Mouse (Mus musculus) layer of hippocampus, postnatal 25 days (tissue): Measurements from ENCODE around the gene Ecel1. TPM values are rescaled to one million over a fixed set of nuclear protein-coding genes. Genes with fewer than 3 reads are reported as not detected.

Experiments
- DNase-seq, 2 experiments: peaks; one replicate each; pipeline ENCODE4 v3.0.0; 2022; ENCODE audit warnings: mixed read lengths in 2 of 2, low spot score in 1 of 2; ENCODE audit errors: extremely low spot score in 1 of 2
- total RNA-seq, 2 experiments: library from RNA; stranded (reverse); gene quantifications; 2 replicates each; pipeline ENCODE4 v1.2.3; 2021

The Ecel1 gene
- total RNA-seq, result 1 to 10 TPM; 1.4 to 3.6 TPM

DNA sequence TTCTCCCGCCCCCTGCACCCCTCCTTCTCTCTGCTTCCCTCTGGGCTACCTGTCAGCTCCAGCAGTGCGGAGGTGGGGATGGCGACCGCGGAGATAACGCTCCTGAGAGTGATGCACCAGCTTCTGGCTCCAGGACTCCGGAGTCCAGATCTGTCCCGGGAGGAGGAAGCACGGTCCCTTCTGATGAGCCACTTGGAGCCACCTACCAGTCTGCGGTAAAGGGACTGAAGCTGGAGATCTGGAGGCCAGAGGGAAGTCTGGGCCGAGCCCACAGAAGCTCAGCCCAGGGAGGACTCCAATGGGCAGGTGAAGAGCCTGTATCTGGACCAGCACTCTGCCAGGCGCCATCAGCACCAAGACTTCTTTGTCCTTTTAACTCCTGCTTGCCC, at the start of gene Ecel1:
Gene Ecel1, minus strand, starts transcription at position 323 of the 389 bp plus-strand sequence.
- DNase-seq, result no peak

DNA sequence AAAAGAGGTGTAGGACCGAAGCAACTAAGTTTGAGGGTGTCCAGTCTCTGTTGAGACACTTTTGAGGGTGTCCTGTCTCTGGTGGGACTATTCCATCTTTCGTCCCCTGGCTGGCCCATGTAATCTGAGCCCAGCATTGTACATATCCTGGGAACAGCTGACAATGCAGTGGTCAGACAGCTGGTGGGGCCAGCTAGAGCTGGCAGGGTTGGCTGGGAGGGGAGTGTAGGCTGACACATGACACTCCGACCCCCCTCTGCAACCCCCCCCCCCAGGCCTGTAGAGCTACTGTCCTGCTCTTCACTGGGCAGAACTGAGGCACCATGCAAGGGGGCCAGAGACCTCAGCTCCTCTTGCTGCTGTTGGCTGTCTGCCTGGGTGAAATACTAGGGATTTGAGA, 49.2 kb upstream of the Ecel1 start:
- DNase-seq, result no peak

DNA sequence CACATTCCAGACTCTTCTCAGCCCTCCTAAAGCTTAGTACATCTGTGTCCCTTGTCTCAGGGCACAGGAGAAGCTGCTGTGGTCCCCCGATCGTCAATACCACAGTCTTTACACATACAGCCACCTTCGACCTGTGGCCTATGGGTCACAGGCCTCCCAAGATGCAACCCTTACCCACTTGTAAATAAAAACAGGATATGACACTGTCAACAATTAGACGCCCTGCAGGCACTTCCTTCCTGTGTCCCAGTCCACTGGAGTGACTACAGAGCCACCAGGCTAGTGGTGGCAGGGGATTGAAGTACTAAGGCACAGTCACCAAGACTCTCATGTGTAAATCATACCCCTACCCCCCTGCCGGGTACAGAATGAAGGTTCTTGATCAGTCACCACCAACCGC, 48.7 kb upstream of the Ecel1 start:
- no peak for DNase-seq

DNA sequence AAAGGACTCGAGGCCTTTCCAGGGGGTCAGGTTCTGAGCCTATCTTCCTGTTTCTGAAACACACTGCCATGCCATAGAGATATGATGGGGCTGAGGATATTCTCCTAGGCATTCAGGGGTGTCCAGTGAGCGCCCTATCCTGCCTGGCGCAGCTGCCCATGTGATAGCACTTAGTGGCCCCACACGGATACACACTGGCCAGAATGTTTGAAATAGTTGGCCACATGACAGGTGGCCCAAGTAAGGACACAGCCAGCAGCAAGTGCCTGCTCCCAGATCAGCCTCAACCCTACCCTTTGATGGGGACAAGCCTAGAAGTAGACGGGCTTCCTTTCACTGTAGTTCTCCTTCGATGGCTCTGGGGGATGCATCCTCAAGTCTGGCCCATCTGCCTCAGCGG, 48.1 kb upstream of the Ecel1 start, which contains the start of gene Chrng:
Gene Chrng, plus strand, starts transcription at position 193 of the 400 bp plus-strand sequence.
- DNase-seq, result no peak

DNA sequence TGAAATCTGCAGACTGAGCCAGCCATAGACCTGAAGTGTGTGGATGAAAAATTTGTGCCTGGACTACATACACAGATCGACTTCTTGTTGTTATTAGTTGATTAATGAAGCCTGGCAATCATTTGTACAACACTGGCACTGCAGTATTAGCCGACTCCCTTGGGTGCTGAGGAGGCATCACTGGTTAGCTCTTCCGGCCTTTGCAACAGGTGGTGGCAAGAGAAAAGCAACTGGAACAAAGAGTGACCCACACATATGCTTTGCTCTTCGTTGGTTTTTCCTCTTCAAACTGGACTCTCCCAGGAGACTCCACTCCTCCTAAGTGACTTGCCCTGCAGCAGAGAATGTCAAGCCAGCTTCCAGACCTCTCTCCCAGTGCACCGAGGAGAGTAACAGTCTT, 47.5 kb upstream of the Ecel1 start:
- DNase-seq, result no peak

DNA sequence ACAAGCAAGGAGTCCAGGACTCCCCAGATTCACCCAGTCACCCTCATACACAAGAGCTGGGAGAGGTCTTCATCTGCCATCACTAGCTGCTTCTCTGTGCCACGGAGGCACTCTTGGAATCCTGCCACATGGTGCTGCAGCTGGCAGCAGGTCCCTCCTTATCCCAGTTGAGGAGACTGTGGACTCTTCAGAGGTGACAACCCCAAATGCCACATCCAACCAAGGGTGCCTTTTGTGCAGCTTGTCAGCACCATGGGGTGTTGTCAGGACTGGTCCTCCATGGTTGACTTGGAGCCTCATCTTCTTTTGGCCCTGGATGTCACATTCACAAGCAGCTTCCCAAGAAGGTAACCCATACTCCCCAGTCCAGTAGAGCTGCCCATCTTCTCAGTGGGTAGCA, 45.5 kb upstream of the Ecel1 start:
- no peak for DNase-seq

DNA sequence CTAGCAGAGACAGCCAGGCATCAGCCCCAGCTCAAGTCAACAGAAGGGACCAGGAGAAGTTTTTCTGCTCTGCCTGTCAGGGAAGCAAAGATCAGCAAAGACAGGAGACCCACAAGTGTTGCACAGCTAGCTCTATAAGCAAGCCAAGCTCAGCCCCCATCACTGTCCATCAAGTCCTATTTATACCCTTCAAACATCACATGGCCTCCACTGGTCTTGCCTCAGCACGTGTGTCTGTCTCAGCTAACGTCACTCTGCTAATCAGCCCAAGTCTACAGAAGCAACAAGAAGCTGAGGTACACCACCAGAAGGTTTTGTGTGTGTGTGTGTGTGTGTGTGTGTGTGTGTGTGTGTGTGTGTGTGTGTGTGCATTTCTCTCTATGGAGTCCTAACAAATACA, 44.5 kb upstream of the Ecel1 start:
- DNase-seq, result no peak

DNA sequence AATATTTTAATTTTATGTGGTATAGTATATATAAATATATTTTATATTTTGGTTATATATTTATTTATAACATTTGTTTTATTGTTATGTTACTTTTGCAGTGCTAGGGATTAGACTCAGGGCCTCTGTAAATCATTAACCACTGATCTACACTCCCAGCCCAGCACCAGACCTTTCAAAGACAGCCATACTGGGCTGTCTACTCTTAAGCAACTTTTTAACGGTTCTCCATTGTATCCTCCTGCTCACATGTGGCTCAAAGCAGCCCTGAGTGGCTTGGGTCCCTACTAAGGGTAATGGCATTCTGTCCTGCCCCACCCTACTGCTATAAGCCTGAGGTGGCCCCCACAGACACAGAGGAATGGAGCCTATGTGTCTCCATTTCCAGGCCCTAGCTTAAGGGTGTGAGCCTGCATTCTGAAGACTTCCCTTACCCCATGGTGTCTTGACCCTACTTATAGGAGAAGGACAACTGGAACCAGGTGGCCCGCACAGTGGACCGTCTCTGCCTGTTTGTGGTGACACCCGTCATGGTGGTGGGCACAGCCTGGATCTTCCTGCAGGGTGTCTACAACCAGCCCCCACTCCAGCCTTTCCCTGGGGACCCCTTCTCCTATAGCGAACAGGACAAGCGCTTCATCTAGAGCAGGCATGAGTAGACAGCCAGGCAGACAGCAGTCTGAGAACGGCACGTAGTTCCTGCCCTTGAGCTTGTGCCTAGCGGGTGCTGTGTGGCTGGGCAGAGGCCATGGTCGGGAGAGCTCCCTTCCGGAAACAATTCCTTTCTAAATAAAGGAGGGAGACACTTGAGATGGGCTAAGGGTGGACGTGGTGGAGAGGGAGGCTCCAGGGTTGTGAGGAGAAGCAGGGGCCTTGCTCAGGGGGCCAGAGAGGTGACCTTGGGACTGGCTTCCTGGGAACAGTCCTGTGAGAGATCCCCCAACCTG, 42.1 kb upstream of the Ecel1 start:
- DNase-seq, result no peak

DNA sequence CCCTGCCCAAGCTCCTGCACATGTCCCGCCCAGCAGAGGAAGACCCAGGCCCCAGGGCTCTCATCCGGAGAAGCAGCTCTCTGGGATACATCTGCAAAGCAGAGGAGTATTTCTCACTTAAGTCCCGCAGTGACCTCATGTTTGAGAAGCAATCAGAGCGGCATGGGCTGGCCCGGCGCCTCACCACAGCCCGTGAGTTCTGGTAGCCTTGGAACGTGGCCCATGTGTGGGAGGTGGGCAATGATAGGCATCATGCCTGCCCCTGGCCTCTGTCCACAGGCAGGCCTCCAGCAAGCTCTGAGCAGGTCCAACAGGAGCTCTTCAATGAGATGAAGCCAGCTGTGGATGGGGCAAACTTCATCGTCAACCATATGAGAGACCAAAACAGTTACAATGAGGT, 41.0 kb upstream of the Ecel1 start:
- DNase-seq, result no peak

DNA sequence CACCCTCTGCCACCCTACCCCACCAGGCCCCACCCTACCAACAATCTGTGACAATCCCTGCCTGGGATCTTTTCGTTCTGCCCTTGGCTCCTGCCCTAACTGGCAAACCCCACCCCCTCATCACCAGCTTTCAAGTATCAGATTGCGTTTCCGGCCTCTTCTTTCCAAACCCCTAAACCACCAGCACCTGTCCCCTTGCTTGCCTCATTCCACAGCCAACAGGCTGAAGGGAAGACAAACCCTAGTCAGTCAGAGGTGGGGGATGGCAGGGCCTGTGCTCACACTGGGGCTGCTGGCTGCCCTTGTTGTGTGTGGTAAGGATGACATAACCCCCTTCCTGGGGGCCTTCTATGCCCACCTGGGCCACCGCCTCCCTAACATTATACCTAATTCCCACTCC, 34.1 kb upstream of the Ecel1 start, which contains the start of gene Chrnd:
Gene Chrnd, plus strand, starts transcription at position 179 of the 400 bp plus-strand sequence.
- DNase-seq, result no peak

DNA sequence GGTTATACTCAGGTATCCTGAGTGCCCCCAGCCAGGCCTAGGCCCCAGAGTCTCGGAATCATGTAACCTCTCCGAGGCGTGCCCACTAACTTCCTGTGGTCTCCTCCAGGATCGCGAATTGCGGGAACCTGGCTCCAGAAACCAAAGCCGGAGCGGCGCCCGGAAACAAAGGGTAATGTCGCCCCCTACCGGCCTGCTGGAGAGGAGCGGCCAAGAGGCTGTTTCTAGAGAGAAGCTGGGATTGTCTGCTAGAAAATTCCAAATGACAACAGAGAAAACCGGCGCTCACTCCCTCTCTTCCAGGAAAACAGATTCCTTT, 30.7 kb upstream of the Ecel1 start:
- DNase-seq, result peak; percentile 63 to 88

DNA sequence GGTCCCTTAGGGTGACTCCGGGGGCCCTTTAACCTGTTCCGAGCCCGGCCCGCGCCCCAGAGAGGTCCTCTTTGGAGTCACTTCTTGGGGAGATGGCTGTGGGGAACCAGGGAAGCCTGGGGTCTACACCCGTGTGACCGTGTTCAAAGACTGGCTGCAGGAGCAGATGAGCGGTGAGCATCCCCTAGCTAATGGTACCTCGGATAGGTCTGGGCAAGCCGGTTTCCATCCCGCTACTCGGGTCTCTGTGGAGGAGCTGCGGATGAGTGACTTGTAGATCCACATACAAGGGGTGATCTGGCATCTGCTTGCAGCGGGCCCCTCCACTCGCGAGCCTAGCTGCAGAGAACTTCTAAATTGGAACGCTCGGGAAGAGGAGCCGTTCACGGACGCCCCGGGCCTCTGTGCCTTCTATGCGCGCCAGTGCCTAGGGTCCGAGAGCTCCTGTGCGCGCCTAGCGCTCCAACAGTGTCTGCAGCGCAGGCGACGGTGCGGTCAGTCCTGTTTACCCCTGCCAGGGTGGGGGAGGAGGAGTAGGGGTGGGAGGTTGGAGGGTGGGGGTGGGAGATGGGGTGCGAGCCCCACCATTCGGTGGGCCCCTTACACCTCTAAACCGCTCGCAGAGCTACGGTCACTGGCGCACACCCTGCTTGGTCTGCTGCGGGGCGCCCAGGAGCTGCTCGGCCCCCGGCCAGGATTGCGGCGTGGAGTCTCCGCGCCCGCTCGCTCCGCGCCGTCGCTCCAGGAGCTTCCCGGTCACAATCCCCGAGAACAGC, 30.1 kb upstream of the Ecel1 start:
- DNase-seq, result no peak

DNA sequence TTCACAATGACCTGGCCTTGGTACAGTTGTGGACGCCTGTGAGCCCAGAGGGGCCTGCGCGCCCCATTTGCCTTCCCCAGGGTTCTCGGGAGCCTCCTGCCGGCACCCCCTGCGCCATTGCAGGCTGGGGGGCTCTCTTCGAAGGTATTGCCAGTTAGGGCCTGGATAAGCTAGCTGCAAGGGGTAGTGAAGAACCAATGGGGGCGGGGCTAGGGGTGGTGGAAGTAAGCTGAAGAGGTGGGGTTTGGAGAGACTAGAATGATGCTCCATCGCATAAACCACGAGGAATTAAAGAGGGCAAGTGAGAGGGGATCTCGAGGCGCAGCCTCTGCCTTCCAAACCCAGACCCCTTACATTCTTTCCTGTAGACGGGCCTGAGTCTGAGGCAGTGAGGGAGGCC, 29.2 kb upstream of the Ecel1 start:
- DNase-seq, result no peak

DNA sequence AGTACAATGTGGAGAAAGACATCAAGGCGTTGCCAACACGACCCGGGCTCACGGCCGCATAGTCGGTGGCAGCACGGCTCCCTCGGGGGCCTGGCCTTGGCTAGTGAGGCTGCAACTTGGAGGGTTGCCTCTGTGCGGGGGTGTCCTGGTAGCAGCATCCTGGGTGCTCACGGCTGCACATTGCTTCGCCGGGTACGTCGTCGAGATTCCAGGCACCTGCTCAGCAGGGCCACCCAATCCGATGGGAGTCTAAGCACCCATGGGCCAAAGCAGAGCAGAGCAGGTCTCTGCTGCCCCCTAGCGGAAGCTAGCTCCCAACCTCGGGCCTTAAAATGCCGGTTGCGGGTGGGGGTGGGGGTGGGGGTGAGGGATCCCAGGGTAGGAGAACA, 28.4 kb upstream of the Ecel1 start:
- DNase-seq, result peak; percentile 72 to 88

DNA sequence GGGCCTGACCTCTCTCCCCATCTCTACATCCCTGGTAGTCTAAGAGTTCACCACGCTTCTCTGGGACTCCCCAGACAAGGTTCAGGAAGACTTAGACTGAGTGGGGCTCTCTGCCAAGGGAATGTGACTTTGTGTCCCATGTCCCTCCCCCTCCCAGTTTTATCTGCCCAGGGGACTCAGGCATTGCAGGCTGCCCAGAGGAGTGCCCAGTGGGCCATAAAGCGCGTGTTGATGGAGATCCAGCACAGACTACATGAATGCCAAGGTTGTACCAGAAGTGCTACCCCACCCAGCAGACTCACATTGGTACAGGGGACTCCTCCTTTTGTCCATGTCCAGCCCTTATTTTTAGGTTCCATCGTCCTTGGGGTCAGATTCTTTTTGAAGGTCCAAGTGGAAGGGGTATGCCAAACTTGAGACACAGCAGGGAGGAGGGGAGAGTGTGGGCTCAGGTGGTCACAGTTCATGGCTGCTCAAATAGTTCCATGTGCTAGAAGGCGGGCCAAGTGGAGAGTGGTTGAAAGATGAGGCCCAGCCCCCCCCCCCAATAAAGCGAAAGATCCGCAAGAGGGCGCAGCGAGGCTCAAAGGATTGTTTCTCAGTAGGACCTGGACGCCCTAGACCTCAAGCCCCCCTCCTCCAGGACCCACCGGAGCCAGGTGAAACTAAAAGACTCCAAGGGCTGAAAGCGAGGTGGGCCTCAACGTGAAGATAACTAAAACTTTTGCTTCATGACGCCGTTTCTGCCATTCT, 27.9 kb upstream of the Ecel1 start:
- DNase-seq, result peak in 1 of 2 experiments; percentile 19

DNA sequence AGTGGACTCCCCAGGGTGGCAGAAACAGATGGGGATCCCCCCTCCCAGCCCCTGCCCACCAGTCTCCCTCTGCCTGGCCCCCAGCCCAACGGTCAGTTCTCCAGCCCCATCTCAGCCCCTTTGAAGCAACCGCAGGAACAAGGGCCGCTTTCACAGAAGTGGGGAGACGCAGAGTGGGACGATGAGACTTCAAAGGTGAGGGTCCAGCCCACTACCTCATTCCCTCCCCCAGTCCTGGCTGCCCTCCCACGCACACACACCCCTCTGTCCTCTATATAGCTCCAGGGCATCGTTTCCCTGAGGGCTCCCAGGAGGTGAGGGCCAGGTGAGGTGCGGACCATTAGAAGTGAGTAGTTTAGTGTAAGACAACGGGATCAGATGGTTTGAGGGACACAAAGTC, 26.7 kb upstream of the Ecel1 start, which contains the start of gene Prss56:
Gene Prss56, plus strand, starts transcription at position 301 of the 400 bp plus-strand sequence.
- no peak for DNase-seq

DNA sequence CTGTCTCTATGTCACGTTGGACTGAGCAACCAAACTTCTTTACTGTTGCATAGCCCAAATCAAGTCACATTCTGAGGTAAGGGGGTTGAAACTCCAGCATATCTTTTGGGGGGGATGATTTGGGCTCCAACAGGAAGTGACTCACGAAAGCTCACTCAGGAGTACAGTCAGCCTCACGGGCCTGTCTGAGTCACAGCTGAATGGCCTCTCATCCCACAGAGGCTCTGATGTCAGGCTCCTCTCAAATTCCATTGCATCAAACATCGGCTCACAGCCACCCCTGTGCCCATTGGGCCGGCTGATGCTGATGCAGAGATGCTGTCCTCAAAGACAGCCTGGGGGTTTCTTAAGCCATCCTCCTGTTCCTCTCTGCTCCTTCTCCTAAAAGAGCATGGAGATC, 24.6 kb upstream of the Ecel1 start:
- DNase-seq, result no peak

DNA sequence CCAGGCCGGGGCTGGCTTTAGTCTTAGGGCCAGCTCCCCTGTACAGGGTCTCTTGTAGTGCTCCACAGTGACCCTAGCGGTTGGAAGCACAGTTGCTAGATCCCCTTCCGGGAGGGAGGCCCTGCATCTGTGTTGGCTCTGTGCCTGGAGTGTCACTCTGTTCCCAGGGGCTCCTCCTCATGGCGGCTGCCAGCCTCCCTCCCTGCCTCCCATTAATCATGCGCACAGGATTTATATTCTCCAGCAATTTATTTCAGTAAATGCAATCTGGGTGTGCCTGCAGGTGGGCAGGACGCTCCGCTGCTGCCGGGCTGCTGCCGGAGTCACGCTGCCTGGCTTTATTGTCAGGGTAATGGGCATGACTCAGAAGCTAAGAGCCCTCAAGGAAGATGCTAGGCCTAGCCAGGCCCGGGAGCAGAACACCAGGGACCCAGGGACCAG, 19.6 kb upstream of the Ecel1 start:
- DNase-seq, result peak in 1 of 2 experiments; percentile 54

DNA sequence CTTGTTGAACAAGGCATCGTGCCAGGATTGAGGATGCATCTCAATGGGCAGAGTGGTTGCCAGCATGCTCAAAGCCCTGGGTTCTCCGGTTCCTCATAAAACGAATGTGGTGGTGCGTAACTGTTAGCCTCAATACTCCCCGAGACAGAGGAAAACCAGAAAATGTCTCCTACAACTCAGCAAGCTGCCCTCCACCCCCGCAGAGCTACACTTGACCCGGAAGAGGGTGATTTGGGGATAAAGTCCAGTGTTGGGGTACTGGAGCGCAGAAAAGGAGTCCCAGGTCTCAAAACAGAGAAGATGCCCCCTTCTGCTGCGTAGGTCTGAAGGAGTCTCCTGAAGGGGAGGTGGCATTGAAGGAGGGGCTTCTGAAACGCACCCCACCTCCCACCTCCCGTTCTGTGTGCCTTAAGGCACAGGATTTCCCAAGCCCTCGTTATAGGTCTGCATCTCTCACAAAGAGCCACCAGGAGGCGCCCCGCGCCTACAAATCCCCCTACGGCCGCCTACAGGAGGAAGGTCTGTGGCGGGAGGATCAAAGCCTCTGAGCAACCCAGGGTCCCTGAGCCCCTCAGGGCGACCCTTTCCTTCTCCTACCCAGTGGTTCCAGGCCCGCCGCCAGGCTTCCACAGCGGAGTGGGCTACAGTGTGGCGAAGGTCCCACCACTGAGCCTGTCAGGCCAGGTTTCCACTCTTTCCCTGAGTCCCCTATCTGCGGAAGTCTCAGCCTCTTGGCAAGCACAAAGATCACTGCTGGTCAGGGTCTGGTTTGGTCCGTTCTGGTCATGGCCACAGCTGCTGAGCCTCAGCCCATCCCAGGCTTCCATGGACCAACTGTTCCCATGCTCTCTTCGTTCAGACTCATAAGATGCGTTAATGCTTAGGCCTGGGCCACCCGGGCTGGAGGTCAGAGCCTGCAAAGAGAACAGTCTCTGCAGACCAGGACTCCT, 18.0 kb upstream of the Ecel1 start:
- peak; percentile 48 to 62 for DNase-seq

DNA sequence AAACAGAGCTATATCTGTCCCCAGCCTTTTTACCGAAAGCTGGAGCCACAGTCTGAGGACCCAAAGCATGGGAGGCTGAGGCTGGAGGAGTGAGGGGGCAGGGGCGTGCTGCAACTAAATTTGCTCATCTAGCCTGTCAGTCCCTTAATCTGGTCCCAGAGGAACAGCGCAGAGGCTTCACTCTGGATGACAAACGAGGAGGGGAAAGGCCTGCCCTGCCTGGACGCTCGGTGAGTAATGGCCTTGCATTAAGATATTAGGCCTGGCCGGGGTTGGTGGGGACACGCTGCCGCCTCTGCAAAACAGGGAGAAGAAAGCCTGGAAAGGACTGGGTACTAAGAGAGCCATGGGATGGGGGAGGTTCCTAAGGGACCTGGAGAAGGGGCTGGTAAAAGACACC, 16.0 kb upstream of the Ecel1 start:
- no peak for DNase-seq
